In the genomic region with DNA sequence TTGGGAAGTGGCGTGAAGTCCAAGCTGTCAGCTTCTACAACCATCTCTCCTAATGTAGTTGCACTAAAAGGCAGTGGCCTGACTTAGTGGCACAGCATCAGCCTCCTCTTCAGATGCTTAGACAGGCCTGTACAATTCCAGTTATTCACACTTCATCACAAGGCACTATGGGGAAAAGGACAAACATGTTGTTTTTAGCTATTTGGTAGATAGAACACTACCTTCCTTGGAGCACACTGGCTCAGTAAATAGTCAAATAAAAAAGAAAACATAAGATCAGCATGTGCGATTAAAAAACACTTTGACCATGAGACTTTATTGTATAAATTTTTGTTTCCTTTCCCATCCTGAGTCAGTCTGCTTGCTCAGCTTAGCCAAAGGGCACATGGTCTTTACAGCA, we compare ENCODE assay signal across 26 mouse cellular contexts.
"Had no signal": no experiment of that assay in that cellular context is flagged by ENCODE, and none has a peak within 500 bp of the region (broad histone marks: within the 10 kb centered on the region; RNA-seq: fewer than 3 reads in every experiment).

No protein-coding gene starts in this region.

- H3K4me3 ChIP-seq: heart, adult 2 months; heart, embryonic 13.5 days; heart, embryonic 15.5 days; hindbrain, embryonic 13.5 days; hindbrain, embryonic 15.5 days; kidney, embryonic 15.5 days; limb, embryonic 10.5 days; limb, embryonic 12.5 days had no signal

- H3K27ac ChIP-seq: heart, adult 2 months; heart, embryonic 13.5 days; heart, embryonic 15.5 days; hindbrain, embryonic 13.5 days; hindbrain, embryonic 15.5 days; hindbrain, postnatal 0 days; kidney, embryonic 15.5 days; kidney, postnatal 0 days; limb, embryonic 10.5 days; limb, embryonic 12.5 days had no signal

- H3K4me2 ChIP-seq: heart, embryonic 11.5 days; heart, embryonic 13.5 days; heart, embryonic 15.5 days; hindbrain, embryonic 13.5 days; hindbrain, embryonic 15.5 days; kidney, embryonic 15.5 days; limb, embryonic 12.5 days; liver, embryonic 11.5 days had no signal

- H3K36me3 ChIP-seq: heart, embryonic 13.5 days; heart, embryonic 15.5 days; hindbrain, embryonic 13.5 days; hindbrain, embryonic 15.5 days; kidney, embryonic 15.5 days; limb, embryonic 10.5 days; limb, embryonic 12.5 days had no signal

- ATAC-seq: hindbrain, postnatal 0 days; intestine, embryonic 16.5 days had no signal

- H3K9ac ChIP-seq: heart, embryonic 13.5 days; heart, embryonic 15.5 days; hindbrain, embryonic 13.5 days; hindbrain, embryonic 15.5 days; kidney, embryonic 15.5 days; limb, embryonic 12.5 days had no signal

- H3K4me1 ChIP-seq: heart, embryonic 13.5 days; heart, embryonic 15.5 days; hindbrain, embryonic 15.5 days; kidney, embryonic 15.5 days; limb, embryonic 10.5 days; limb, embryonic 12.5 days had no signal

- H3K27me3 ChIP-seq: heart, embryonic 13.5 days; heart, embryonic 15.5 days; hindbrain, embryonic 13.5 days; hindbrain, embryonic 15.5 days; kidney, embryonic 15.5 days; limb, embryonic 12.5 days had no signal

- H3K9me3 ChIP-seq: heart, embryonic 13.5 days; heart, embryonic 15.5 days; hindbrain, embryonic 13.5 days; hindbrain, embryonic 15.5 days; kidney, embryonic 15.5 days; limb, embryonic 10.5 days; limb, embryonic 12.5 days had no signal

- DNase-seq: gastrocnemius, postnatal 14 days; gastrocnemius, postnatal 36 days; heart, adult 11 months; heart, adult 2 months; heart, postnatal 14 days; heart, postnatal 36 days; kidney, adult 11 months; kidney, adult 2 months; kidney, adult 9 months; kidney, postnatal 14 days; kidney, postnatal 36 days; layer of hippocampus, adult 9-11 months; layer of hippocampus, postnatal 36 days; liver had no signal
